Mouse (Mus musculus): Measurements from ENCODE around the gene Flad1. TPM values are rescaled to one million over a fixed set of nuclear protein-coding genes. Genes with fewer than 3 reads are reported as not detected.
"Not testable (repeated sequence)": the region's sequence is repeated elsewhere in the genome, so short reads cannot be mapped to it uniquely, and the experiment has no call there.

Flad1 gene
- total RNA-seq, 2 experiments from 2014 or later = 0.68 to 5.4 TPM

GRCm38 (mm10) chr3:89430171-89431159, 18.8 kb upstream of the Flad1 start, which contains the start of gene Pygo2:
Gene Pygo2 (plus strand): TSS chr3:89430214.
- peak; percentile 95 for ATAC-seq (replicated peaks; ENCODE audit: low FRiP score, poor library complexity, severe bottlenecking)

DNA sequence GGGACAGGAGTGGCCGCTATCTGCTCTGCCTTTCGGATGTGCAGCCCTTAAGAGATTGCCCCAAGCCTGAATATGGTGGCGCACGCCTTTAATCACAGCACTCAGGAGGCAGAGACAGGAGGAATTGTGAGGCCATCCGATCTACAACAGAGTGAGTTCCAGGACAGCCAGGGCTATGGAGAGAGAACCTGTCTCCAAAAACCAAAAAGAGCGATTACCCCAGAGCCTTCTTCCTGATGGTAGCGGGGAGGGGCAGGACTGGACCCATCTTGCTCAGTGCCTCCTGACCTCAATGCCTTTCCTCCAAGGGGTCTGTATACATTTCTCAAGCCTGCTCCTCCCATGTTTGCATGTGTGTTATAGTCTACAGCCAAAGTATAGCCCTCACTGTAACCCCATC, 17.4 kb upstream of the Flad1 start:
- ATAC-seq (replicated peaks; ENCODE audit: low FRiP score, poor library complexity, severe bottlenecking) = not testable (repeated sequence)

DNA sequence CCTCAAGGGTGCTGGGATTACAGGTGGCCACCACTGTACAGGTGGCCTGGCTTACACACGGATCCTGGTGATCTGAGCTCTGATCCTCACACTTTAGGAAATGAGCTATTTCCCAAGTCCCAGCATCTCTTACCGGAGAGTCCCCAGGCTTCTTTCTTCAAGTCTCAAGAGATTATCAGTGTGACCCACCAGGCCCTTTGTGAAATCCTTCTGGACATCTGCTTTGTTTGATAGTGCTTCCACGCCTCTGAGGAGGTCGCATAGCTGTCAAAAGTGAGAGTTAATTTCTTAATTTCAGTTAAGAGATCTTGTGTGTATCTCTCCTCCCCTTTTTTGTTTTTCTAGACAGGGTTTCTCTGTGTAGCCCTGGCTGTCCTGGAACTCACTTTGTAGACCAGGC, 14.2 kb upstream of the Flad1 start:
- ATAC-seq (replicated peaks; ENCODE audit: low FRiP score, poor library complexity, severe bottlenecking) = 0 out of 2 replicates have a peak, but pooled peaks have one; percentile 8

- ATAC-seq (replicated peaks; ENCODE audit: low FRiP score, poor library complexity, severe bottlenecking) = no peak
Observed at GRCm38 (mm10) chr3:89425141-89425525, 13.5 kb upstream of the Flad1 start.

GRCm38 (mm10) chr3:89424416-89425140, 12.9 kb upstream of the Flad1 start:
- ATAC-seq (replicated peaks; ENCODE audit: low FRiP score, poor library complexity, severe bottlenecking) = no peak

GRCm38 (mm10) chr3:89422556-89423205, 11.0 kb upstream of the Flad1 start:
- no peak for ATAC-seq (replicated peaks; ENCODE audit: low FRiP score, poor library complexity, severe bottlenecking)

- ATAC-seq (replicated peaks; ENCODE audit: low FRiP score, poor library complexity, severe bottlenecking) = no peak
Observed at GRCm38 (mm10) chr3:89421810-89422473, 10.3 kb upstream of the Flad1 start.

DNA sequence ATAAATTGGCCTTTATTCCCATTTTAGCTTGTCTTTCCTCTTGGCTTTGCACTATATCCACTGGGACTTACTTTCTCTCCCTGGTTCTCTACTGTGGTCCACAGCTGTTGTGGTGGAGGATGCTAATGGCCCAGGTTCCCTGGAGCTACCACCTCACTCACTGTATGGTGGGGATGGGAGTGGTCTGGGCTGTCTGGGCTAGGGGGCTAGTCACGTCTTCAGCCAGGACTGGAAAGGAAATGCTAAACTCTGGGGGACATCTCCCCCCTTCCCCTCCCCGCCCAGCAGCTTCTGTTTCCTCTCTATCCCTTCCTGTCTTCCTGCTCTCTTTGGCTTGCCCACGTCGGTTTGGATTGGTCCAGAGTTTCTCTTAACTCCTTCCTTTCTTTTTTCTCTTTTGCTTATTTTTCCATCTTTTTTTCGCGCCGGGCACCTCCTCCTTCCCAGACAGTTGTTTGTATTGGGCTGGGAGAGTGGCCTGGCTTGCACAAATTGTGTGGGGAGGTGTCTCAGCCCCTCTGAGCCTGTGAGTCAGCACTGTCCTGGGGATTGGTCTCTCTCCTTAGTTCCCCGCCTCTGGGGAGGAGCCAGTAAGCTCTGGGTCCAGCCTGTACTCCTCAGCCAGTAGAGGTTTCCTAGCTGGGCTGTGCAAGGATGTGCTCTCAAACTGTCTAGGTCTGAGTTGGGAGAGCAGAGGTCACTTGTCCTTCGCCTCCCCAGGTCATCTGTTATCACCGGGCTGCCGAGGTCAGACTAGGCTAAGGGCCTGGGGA, 9.5 kb upstream of the Flad1 start:
- ATAC-seq (replicated peaks; ENCODE audit: low FRiP score, poor library complexity, severe bottlenecking) = peak; percentile 73

- no peak for ATAC-seq (replicated peaks; ENCODE audit: low FRiP score, poor library complexity, severe bottlenecking)
Observed at GRCm38 (mm10) chr3:89420421-89420820, 8.8 kb upstream of the Flad1 start.

- ATAC-seq (replicated peaks; ENCODE audit: low FRiP score, poor library complexity, severe bottlenecking) = no peak
Observed at GRCm38 (mm10) chr3:89419981-89420380, 8.3 kb upstream of the Flad1 start.

DNA sequence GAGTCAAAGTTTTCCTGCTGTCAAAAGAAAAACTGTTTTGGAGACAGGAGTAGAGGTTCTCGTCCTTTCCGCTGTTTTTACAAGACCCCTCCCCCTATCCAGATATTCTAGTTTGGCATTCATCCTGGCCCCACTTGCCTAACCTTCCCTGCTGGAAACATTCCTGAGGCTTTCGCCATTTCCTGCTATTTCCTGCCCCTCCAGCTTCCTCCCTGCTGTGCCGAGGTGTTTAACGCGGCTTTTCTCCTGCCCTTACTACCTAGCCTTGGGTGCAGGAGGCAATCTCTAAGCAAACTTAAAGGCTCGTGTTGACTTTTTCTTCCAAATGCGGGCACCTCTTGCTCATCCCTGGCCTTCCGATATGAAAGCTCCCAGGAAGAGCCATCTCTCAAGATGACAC, 7.9 kb upstream of the Flad1 start:
- no peak for ATAC-seq (replicated peaks; ENCODE audit: low FRiP score, poor library complexity, severe bottlenecking)

GRCm38 (mm10) chr3:89418861-89419250, 7.2 kb upstream of the Flad1 start:
- peak; percentile 31 for ATAC-seq (replicated peaks; ENCODE audit: low FRiP score, poor library complexity, severe bottlenecking)

DNA sequence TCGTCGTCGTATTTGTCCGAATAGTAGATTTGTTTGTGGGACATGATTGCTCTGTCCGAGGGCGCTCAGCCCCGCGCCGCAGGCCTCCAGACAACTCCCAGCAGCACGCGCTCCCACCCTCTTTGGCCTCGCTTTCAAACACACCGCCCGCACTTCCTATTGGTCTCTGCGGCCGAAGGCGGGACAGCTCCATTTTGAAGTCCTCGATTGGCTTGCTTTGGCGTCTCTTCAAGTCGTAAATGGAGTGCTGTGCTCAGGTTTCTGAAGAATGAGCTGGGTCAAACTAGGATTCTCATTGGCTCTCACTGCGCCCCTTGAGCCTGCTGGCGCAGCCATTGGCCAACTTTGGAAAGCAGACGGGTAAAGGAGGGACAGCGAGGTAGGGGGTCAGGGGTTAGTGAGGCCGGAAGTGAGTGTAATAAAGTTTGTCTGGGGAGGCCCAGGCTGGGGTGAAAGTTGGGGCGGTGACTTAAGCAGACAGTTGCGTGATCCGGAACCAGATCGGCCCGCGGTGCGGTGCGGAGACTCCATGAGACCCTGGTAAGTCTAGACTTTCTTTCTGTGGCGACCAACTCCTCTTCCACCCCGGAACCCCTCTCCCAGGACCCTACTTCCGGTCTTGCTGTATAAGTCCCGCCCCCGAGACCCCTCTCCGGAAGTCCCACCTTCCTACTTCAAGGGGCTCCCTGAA, 6.6 kb upstream of the Flad1 start, which contains the start of the genes Cks1b and Shc1:
Gene Cks1b, minus strand, starts transcription at position 214 of the 691 bp plus-strand sequence.
Gene Shc1, plus strand, starts transcription at position 274 of the 691 bp plus-strand sequence.
- peak; percentile 83 for ATAC-seq (replicated peaks; ENCODE audit: low FRiP score, poor library complexity, severe bottlenecking)

DNA sequence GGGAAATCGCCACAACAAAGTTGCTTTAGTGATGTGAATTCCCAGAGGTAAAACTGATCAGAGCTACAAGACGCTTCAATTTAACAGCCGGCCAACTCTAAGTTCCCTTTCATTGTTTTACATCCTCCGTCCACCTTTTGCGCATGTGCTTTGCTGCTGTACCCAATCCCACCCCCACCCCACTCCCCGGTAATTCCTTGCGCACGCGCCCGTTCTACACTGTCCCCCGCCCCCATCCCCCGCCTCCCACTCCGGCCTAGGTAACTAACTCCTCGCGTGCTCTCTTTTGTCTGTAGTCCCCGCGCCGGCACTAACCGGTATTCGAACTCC, 6.1 kb upstream of the Flad1 start:
- no peak for ATAC-seq (replicated peaks; ENCODE audit: low FRiP score, poor library complexity, severe bottlenecking)

GRCm38 (mm10) chr3:89417131-89417530, 5.5 kb upstream of the Flad1 start:
- no peak for ATAC-seq (replicated peaks; ENCODE audit: low FRiP score, poor library complexity, severe bottlenecking)

- ATAC-seq (replicated peaks; ENCODE audit: low FRiP score, poor library complexity, severe bottlenecking) = no peak
Observed at GRCm38 (mm10) chr3:89416158-89416557, 4.5 kb upstream of the Flad1 start.

GRCm38 (mm10) chr3:89410864-89411263, 806 bp downstream of the Flad1 start:
- ATAC-seq (replicated peaks; ENCODE audit: low FRiP score, poor library complexity, severe bottlenecking) = no peak

DNA sequence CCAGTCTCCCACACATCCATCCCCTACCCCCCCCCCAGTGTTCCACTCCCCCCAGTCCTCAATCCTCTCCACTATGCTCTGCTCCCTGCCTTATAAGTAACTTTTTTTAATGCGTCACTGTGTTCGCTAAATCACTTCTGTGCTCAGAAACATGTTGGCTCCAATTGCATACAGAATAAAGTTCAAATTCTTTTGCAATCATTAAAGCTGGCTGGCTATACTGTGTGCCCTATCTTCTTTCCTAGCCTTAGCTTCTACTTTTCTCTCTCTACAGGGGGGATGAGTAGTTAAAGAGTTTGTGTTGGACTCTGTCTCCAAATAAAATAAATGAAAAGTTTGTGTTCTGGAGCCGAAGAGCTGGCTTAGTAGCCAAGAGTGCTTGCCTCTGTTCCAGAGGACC, 2.0 kb downstream of the Flad1 start:
- no peak for ATAC-seq (replicated peaks; ENCODE audit: low FRiP score, poor library complexity, severe bottlenecking)

Measured in erythroid progenitor cell, adult 5-6 weeks (primary cell).